9 mouse cellular contexts compared by ENCODE assay signal in the genomic region with DNA sequence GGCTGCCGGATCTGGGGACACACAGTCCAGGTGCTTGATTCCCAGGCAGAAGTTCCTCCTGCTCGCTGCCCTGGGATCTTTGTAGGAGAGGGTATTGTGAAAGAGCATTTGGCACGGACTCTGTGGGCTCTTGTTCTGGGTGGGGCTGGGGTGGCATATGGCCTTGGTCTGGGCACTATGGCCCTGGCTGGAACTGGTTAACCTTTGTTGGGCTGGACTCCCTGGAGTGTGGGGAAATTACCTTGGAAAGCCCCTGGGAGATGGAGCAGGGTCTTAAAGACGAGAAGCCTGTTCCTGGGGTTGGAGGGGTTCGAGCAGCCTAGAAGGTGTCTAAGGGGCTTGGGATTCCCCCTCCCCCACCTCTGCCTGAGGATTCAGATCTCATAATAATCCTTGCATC. TPM values are rescaled to one million over a fixed set of nuclear protein-coding genes. Genes with fewer than 3 reads are reported as not detected.
DNase-seq lines count a peak whose midpoint lies in the region; ATAC-seq and TF ChIP-seq lines count a peak whose summit lies in the region.
"Had no signal": no experiment of that assay in that cellular context is flagged by ENCODE, and none has a peak within 500 bp of the region (broad histone marks: within the 10 kb centered on the region; RNA-seq: fewer than 3 reads in every experiment).

No protein-coding gene starts in this region.

- no peak for DNase-seq in layer of hippocampus, adult 2 months (ENCODE audit: low spot score in 2 of 2)
- no peak for DNase-seq in layer of hippocampus, adult 9-10 months (ENCODE audit: low spot score)
- DNase-seq in forebrain, postnatal 0 days: no peak
- DNase-seq in lung, adult 2 months: peak; percentile 44
- no peak for DNase-seq in frontal cortex, postnatal 14 days (ENCODE audit: low spot score in 2 of 2)
- DNase-seq in embryo, embryonic 11 days: no peak
- DNase-seq in T-cell, adult 2 months (ENCODE audit: low spot score): no peak
- DNase-seq: right cerebral cortex, postnatal 4 days had no signal

- no peaks in the 10 kb centered on the region for H3K27me3 ChIP-seq in forebrain, postnatal 0 days (ENCODE audit: insufficient read depth, low read length)
- no peaks in the 10 kb centered on the region for H3K27me3 ChIP-seq in stomach, embryonic 16.5 days (ENCODE audit: control insufficient read depth, insufficient read depth, low read length)

- no peaks in the 10 kb centered on the region for H3K9me3 ChIP-seq in forebrain, postnatal 0 days (ENCODE audit: low read length)
- no peaks in the 10 kb centered on the region for H3K9me3 ChIP-seq in stomach, embryonic 16.5 days (replicated peaks; ENCODE audit: control insufficient read depth, low read length)

- H3K4me1 ChIP-seq in forebrain, postnatal 0 days (ENCODE audit: insufficient read depth): peaks cover 28% of the 10 kb centered on the region
- peaks cover 19% of the 10 kb centered on the region for H3K4me1 ChIP-seq in lung, adult 2 months (ENCODE audit: control insufficient read depth, insufficient read depth, low read length)
- peaks cover 25% of the 10 kb centered on the region for H3K4me1 ChIP-seq in stomach, embryonic 16.5 days (ENCODE audit: control insufficient read depth, insufficient read depth, low read length)

- H3K4me2 ChIP-seq in forebrain, postnatal 0 days (ENCODE audit: low read depth): peak overlapping the region; percentile 77
- H3K4me2 ChIP-seq in stomach, embryonic 16.5 days (ENCODE audit: low read depth, low read length): peak overlapping the region; percentile 91

- peaks cover 11% of the 10 kb centered on the region for H3K36me3 ChIP-seq in forebrain, postnatal 0 days (ENCODE audit: insufficient read depth)
- H3K36me3 ChIP-seq in stomach, embryonic 16.5 days (ENCODE audit: control insufficient read depth, insufficient read depth, low read length): no peaks in the 10 kb centered on the region

- no peak for ATAC-seq in forebrain, postnatal 0 days
- no peak for ATAC-seq in stomach, embryonic 16.5 days (ENCODE audit: insufficient read depth, low FRiP score)

- 53% methylated on average over 5 of the region's 5 CpGs for WGBS in forebrain, postnatal 0 days
- WGBS in lung, adult 2 months: 31% methylated on average over 5 of the region's 5 CpGs
- WGBS in stomach, embryonic 16.5 days: 59% methylated on average over 5 of the region's 5 CpGs

- 0 out of 2 replicates have a peak overlapping the region, but pooled peaks have one; percentile 48 for H3K27ac ChIP-seq in layer of hippocampus, adult 2 months
- H3K27ac ChIP-seq in forebrain, postnatal 0 days (ENCODE audit: low read depth, low read length): no peak overlapping the region
- H3K27ac ChIP-seq in stomach, embryonic 16.5 days (ENCODE audit: low read length): peak overlapping the region; percentile 79

- no peak for TF ChIP-seq POLR2A in lung, adult 2 months (IDR thresholded peaks at IDR 0.05; ENCODE audit: borderline replicate concordance, extremely low read depth, low read depth, low read length)

- H3K9ac ChIP-seq in forebrain, postnatal 0 days: peak overlapping the region; percentile 73
- H3K9ac ChIP-seq in stomach, embryonic 16.5 days (ENCODE audit: low read length): peak overlapping the region; percentile 87

- H3K4me3 ChIP-seq in layer of hippocampus, adult 2 months: peak overlapping the region; percentile 59
- peak overlapping the region; percentile 68 for H3K4me3 ChIP-seq in forebrain, postnatal 0 days (ENCODE audit: low read depth, low read length)
- no peak overlapping the region for H3K4me3 ChIP-seq in lung, adult 2 months (replicated peaks; ENCODE audit: extremely low read depth, low read depth, low read length)
- H3K4me3 ChIP-seq in stomach, embryonic 16.5 days (replicated peaks; ENCODE audit: low read length): peak overlapping the region; percentile 73

- TF ChIP-seq CTCF in layer of hippocampus, adult 2 months (conservative IDR thresholded peaks at IDR 0.05): no peak
- TF ChIP-seq CTCF in forebrain, postnatal 0 days (IDR thresholded peaks at IDR 0.05; ENCODE audit: low read depth): no peak
- TF ChIP-seq CTCF in lung, adult 2 months (IDR thresholded peaks at IDR 0.05; ENCODE audit: insufficient read depth, low read length): no peak

RNA-seq across cellular contexts. Expression of gene Gdpd5, which starts 2.0 kb away (rescaled TPM):
- total RNA-seq in layer of hippocampus, adult 2 months (2021): 10 to 100 TPM; 20.8 to 24.3 TPM
- total RNA-seq in forebrain, postnatal 0 days (2014; rRNA removed): 36.2 and 41.2 TPM in 2 replicates
- 30.9 and 38.2 TPM in 2 replicates for polyA plus RNA-seq in forebrain, postnatal 0 days (2015; fragmentation: Nextera tagmentation; extraction: Ambion mirVana)
- polyA plus RNA-seq in lung, adult 2 months (2012; rRNA removed): 26.5 and 27.2 TPM in 2 replicates
- 17.1 and 19.6 TPM in 2 replicates for polyA plus RNA-seq in stomach, embryonic 16.5 days (2015; fragmentation: Nextera tagmentation; extraction: Ambion mirVana)

RNA-seq across cellular contexts. Expression of gene Serpinh1, which starts 30.2 kb away (rescaled TPM):
- 10 to 100 TPM; 20.7 to 21.1 TPM for total RNA-seq in layer of hippocampus, adult 2 months (2021)
- total RNA-seq in forebrain, postnatal 0 days (2014; rRNA removed): 127 and 160 TPM in 2 replicates
- polyA plus RNA-seq in forebrain, postnatal 0 days (2015; fragmentation: Nextera tagmentation; extraction: Ambion mirVana): 117 and 121 TPM in 2 replicates
- 364 and 388 TPM in 2 replicates for polyA plus RNA-seq in lung, adult 2 months (2012; rRNA removed)
- 1,327 and 1,379 TPM in 2 replicates for polyA plus RNA-seq in stomach, embryonic 16.5 days (2015; fragmentation: Nextera tagmentation; extraction: Ambion mirVana)
